Mouse (Mus musculus) embryo, embryonic 11 days (tissue): ENCODE measurements at regions not wholly inside any gene's neighbourhood (a gene's known extent, or its start where the extent isn't known, plus 50 kb on each side); places are given as distances from the start of the nearest gene placed in this dataset.

Source experiments
- DNase-seq: peaks from one replicate; pipeline ENCODE4 v3.0.0-alpha.2; 2015

DNA sequence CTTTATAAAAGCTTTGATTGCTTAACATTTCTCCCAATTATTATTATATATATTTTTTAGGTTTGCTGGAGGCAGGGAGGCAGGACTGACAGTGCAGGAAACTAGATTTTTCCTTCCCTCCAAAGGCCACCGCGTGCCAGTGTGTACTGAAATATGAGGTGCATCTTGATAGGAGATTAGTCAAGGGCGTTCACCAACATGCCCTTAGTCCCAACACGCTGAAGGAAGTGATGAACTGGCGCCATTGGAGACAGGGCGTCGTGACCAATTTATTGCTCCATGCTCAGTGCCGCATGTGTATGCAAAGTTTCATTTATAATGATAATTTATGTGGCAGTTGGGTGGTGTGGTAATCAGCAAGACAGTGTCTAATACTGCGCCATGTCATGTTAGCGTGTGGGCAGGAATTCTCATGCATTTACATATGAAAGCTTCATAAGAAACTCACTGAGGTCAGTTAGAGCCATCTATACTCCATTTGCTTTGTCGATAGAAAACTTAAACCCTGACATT is 66.2 kb downstream of the Isl1 start:
- DNase-seq = no peak

DNA sequence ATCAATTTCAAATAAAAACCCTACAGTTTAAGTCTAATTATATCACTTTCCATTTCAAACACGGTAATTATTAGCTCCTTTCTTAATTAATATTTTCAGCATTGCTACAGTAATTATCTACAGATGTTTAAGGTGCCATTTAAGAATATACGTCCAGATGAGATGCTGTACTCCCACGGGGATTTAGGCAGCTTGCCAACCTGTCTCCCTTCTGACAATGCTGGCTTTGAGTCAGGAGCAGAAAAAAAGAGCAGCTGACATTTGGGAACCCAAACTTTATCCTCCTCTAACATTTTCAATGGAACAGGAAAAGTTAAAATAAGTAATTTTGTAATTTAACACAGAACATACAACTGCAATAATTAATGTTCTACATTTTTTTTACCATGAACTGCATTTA is 94.4 kb downstream of the Isl1 start:
- no peak for DNase-seq

- DNase-seq = no peak
Observed at GRCm38 (mm10) chr13:116213843-116214829, 95.4 kb downstream of the Isl1 start.

GRCm38 (mm10) chr13:116201177-116201920 is 108.1 kb downstream of the Isl1 start:
- peak; percentile 70 for DNase-seq

DNA sequence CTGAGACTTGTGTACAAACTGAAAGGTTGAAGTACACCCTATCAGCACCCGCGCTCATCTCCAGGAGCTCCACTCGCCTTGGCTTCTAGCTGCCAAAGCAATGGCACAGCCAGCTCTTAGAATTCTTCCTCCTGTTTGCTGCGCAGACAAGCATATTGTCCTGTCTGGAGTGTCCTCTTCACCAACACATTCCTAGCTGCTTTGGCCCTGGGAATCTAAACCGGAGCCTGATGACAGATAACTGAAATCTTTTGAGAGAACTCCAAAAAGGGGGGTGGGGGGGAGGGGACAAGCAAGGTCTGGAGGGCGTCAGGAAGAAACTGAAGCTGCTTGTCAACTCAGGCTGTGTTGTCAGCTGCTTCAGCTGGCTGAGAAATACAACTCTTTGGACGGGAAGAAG is 122.4 kb downstream of the Isl1 start:
- no peak for DNase-seq

- no peak for DNase-seq
Observed at GRCm38 (mm10) chr13:116177781-116178180, 131.7 kb downstream of the Isl1 start.

DNA sequence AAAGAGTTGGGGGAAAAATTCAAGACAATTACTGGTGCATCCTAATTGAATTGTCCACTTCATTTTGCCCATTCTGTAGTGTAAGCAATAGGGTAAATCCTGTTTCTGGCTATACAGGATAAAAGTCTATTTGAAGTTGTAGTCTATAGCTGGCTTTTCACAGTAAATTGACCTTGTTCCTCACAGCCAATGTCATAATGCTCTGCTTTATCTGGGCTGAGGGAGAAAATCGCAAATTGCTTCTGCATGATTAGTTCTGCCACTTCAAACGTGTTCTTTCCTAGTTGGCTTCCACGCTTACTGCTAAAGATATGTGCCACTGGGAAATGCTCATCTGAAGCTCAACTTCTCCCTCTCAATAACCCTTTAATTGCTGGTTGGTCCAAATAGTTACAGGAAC is 134.5 kb downstream of the Isl1 start:
- DNase-seq = peak; percentile 19

- DNase-seq = no peak
Observed at GRCm38 (mm10) chr13:116173866-116174265, 135.6 kb downstream of the Isl1 start.

- peak; percentile 35 for DNase-seq
Observed at GRCm38 (mm10) chr13:116143022-116143421, 166.5 kb downstream of the Isl1 start.

- DNase-seq = no peak
Observed at GRCm38 (mm10) chr13:116118664-116119063, 190.8 kb downstream of the Isl1 start.

DNA sequence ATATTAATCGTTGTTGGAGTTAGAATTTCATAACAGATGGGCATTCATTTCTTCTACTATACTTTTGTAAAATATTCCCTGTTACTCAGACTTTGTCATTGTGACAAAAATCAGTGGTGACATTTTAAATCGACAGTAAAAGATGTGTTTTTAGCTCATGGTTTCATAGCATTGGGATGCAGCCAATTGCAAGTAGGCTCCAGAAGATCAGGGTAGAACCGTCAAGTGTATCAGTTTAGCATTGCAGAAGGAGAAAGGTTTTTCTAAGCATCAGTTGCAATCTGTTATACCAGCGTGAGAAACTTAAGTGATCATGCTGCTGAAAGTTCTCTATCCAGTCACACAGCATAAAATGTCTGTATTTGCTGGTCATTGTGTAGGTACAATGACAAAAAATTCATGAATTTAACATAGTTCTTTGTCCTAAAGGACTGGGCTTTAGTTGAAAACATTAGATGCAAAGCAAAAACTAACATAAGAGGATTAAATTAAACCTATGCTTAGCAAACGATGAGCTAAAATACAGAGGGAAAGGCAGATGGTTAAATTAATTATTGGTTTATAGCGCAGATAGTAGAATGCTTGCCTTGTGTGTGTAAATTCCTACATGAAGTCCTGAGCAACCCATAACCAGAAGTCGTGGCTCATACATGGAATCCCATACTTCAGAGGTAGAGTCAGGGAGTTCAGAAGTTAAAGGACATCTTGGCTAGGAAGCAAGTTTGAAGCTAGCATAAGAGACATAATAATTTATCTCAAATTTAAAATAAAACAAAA is 198.3 kb downstream of the Isl1 start:
- no peak for DNase-seq

GRCm38 (mm10) chr13:116110578-116110977 is 198.9 kb downstream of the Isl1 start:
- DNase-seq = no peak

GRCm38 (mm10) chr13:116087541-116088308 is 221.8 kb downstream of the Isl1 start:
- DNase-seq = no peak

- DNase-seq = no peak
Observed at GRCm38 (mm10) chr13:116087140-116087539, 222.3 kb downstream of the Isl1 start.

DNA sequence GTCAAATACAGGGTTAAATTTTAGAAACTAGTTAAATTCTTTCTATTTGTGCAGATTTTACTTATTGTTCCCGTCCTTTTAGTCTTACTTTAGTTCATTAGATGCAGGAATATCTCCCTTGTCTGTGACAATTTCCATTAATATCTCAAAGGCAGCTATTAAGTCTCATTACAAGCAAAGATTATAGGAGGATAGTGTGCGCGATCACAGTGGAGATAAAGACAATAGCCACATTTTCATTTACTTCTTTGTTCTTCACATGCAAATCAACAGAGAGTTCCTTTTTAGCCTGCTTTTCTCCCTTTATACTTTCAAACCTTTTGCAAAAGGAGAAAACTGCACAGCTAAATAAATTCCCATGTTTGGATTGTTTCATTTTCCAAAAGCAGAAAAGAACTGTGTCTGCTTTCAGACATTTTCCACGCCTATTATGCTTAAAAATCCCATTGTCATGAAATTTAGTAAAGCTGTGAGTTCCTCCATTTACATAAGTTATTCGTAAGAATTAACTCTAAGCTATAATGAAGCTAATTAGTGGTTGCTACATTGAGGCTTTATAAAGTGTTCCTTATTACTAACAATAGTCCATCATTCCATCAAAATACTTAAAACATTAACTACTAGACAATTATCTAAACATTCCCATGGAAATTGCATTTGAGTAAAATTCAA is 252.4 kb downstream of the Isl1 start:
- DNase-seq = no peak

- no peak for DNase-seq
Observed at GRCm38 (mm10) chr13:116056112-116056652, 253.3 kb downstream of the Isl1 start.

DNA sequence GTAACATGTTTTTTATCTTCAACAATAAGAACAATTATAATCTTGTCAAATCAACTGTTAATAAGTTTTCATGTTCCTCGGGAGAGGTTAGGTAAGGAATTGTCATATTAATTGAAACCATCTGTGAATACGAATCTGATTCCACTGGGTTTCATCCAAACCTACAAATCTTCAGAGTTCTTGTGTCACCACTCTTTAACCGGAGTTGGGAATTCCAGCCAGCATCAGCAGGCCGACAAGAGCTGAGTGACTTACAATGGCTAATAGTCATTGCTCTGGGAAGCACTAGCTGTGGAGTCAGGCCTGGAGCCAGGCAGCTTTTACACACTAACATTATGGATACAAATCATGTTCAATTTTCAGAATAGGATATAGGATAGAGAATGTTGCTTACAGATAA is 273.3 kb downstream of the Isl1 start:
- peak; percentile 2 for DNase-seq

DNA sequence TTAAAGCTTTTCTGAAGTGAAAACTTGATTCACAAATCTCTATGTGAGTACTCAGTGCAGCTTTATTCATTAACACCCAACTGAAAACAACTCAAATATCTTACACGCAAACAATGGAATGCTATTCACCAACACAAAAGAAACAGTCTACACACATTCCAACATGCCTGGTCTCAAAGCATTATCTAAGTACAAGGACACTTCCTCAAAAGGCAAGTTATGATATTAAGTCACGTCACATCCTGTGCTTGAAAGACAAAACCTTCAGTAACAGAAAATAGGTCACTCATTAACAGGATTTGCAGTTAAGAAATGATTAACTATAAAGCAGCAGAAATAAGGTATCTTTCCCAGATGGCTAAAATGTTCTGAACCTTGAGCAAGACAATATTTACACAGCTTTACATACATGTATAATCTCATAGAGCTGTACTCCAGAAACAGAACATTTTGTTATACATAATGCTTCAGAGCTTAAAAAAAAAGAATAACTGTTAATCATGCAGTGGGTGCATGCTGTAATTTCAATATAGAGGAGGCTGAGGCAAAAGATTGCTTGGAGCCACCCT is 279.3 kb downstream of the Isl1 start:
- DNase-seq = no peak

DNA sequence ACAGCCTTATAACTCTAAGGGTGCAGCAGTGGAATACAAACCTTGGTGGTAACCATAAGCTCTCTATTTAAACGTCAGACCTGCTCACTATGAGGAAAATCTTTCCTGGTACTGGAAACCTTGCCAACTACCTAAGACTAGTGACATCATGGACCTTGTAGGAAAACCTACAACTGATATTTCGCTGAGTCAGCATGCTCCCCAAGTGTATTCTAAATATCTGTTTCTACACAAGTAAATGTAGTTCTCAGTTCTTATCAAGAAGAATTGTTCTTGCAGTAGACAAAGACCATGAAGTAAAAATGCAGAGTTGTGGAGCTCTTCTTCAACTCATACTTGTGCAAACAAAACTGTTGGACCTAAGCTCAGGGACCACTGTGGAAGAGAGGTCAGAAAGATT is 280.9 kb downstream of the Isl1 start:
- DNase-seq = no peak

- DNase-seq = no peak
Observed at GRCm38 (mm10) chr13:116027147-116027546, 282.3 kb downstream of the Isl1 start.

DNA sequence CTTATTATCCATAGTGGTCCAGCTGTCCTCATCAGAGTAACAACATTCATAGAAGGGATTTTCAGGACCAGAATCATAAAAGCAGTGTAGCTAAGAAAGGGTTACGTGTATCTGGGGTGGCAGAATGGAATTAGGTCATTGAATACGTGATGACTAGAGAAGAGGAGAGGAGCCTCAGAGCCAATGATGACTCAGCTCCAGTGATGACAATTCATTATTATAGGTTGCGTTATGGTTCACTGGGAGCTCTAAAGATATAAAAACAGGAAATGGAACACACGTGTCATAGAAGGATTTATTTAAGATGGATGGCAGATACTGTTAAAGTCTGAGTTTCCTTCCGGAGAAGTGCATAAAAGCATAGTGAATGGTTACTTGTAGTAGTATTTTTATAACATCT is 291.6 kb downstream of the Isl1 start:
- DNase-seq = no peak
